Mouse (Mus musculus): Measurements from ENCODE around the gene Kcnq1. TPM values are rescaled to one million over a fixed set of nuclear protein-coding genes. Genes with fewer than 3 reads are reported as not detected.

The Kcnq1 gene
- polyA plus RNA-seq, 1 experiment from 2014 or later = 17.8 TPM

DNA sequence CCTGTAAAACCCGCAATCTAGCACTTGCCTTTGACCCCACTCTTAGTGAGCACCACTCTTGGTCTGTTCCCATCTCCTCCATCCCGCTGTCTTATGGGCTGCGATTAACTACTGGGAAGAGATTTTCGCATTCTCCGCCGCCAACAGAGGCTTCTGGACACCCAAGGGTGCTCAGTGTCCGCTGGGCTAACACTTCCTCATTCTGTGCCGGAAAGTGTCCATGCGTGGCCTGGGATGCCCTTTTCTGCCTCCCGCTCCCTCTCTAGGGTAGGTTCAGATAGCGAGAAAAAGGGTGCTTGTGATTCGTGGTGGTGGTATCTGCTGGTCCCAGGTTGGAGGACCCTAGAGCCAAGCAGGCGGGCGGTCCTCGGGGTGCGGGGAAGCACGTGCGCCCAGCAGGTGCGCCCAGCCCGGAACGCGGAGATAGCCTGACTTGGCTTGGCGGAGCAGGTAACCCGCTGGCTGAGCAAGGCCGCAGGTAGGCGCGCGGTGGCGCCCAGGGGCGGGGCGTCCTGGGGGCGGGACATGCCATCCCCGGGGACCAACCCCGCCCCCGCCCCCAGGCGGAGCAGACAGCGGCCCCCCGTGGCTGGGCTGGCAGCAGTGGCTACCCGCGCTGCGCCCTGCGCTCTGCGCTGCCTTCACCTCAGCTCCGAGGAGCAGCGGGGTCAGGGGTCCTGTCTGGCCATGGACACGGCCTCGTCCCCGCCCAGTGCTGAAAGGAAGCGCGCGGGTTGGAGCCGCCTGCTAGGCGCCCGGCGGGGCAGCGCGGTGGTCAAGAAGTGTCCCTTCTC is 707 bp downstream of the Kcnq1 start:
- peak; percentile 65 for ATAC-seq (ENCODE audit: low FRiP score, low TSS enrichment)
- WGBS = 6% methylated on average over 45 of the region's 57 CpGs
- Histone ChIP-seq H3K36me3 (ENCODE audit: control insufficient read depth, insufficient read depth, low read length) (no peaks in the 10 kb centered on the region), H3K4me1 (replicated peaks; ENCODE audit: control insufficient read depth, insufficient read depth) (0 out of 2 replicates have a peak, but pooled peaks cover 2% of the 10 kb centered on the region), H3K27ac (replicated peaks) (peak overlapping the region; percentile 56), H3K9me3 (ENCODE audit: control insufficient read depth, low read length) (no peaks in the 10 kb centered on the region), H3K27me3 (ENCODE audit: control insufficient read depth, insufficient read depth, low read length) (peaks cover 6% of the 10 kb centered on the region; the same call in 1 of the 2 replicates), H3K4me3 (ENCODE audit: low read depth, low read length) (peak overlapping the region; percentile 42), H3K4me2 (replicated peaks; ENCODE audit: low read depth) (peak overlapping the region; percentile 64), H3K9ac (ENCODE audit: low read length) (peak overlapping the region; percentile 51)
- peak; percentile 92 for DNase-seq (ENCODE audit: low spot score)
- TF ChIP-seq CTCF (IDR thresholded peaks at IDR 0.05; ENCODE audit: low read depth) (peak; percentile 48), EP300 (optimal IDR thresholded peaks at IDR 0.05) (no peak)

DNA sequence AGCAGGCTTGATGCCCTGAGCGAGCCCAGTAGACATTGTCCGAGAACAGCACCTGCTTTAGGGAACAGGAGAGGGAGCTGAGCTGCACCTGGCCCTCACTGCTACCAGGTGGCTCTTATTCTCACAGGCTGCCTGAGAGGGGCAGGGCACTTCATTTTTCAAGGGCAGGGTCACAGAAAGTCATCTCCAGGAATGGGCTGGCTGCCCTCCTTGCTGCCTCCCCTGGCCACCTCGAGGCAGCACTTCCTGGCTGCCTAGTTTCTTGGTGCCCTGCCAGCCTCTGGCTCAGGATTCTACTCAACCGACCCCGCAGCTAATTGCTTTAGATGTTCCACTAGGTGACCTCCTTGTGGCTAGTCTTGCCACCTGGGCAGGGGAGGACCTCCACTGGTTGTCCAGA is 2.0 kb downstream of the Kcnq1 start:
- ATAC-seq (ENCODE audit: low FRiP score, low TSS enrichment) (peak; percentile 33), DNase-seq (ENCODE audit: low spot score) (peak; percentile 70)
- no peaks in the 10 kb centered on the region for H3K36me3 ChIP-seq (ENCODE audit: control insufficient read depth, insufficient read depth, low read length)
- peaks cover 6% of the 10 kb centered on the region; the same call in 1 of the 2 replicates for H3K27me3 ChIP-seq (ENCODE audit: control insufficient read depth, insufficient read depth, low read length)
- WGBS = 35% methylated on average over 5 of the region's 5 CpGs
- H3K4me2 ChIP-seq (replicated peaks; ENCODE audit: low read depth) = peak overlapping the region; percentile 64
- peak overlapping the region; percentile 3; the same call in 1 of the 2 replicates for H3K4me3 ChIP-seq (ENCODE audit: low read depth, low read length)
- no peaks in the 10 kb centered on the region for H3K9me3 ChIP-seq (ENCODE audit: control insufficient read depth, low read length)
- no peak for TF ChIP-seq EP300 (optimal IDR thresholded peaks at IDR 0.05)
- peak; percentile 38 for TF ChIP-seq CTCF (IDR thresholded peaks at IDR 0.05; ENCODE audit: low read depth)
- peak overlapping the region; percentile 30; the same call in 1 of the 2 replicates for H3K27ac ChIP-seq (replicated peaks)
- H3K4me1 ChIP-seq (replicated peaks; ENCODE audit: control insufficient read depth, insufficient read depth) = 0 out of 2 replicates have a peak, but pooled peaks cover 2% of the 10 kb centered on the region
- 0 out of 2 replicates have a peak overlapping the region, but pooled peaks have one; percentile 27 for H3K9ac ChIP-seq (ENCODE audit: low read length)

DNA sequence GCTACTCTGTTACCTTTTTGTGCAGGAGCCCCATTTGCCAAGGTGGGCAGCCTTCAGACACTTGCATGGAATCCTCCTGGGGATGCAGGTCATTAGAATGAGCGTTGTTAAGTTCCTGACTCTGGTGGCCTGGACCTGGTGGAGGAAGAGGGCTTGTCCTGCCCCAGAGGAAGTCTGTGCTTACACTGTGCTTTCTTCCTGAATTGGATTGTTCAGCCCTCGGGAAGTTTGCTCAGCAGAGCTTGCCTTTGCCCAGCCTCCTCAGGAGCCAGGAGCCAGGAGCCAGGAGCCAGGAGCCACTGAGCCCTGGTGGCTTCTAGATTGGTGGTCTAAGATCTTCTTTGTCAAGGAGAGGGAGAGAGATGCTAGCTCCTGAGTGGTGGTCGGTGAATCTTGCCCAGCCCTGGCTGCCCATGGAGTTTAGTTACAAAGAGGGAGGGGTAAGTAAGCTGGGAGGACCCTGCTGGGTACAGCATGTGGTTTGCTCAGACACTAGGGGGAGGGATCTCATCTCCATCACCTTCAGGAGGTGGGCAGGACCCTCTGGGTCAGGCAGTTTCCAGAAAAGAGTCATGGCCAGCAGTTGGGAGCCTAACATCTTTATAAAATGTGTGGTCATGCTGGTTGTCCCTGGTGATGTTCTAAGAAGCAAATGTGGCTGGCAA is 3.0 kb downstream of the Kcnq1 start:
- peak overlapping the region; percentile 64 for H3K4me2 ChIP-seq (replicated peaks; ENCODE audit: low read depth)
- H3K27me3 ChIP-seq (ENCODE audit: control insufficient read depth, insufficient read depth, low read length) = peaks cover 6% of the 10 kb centered on the region; the same call in 1 of the 2 replicates

DNA sequence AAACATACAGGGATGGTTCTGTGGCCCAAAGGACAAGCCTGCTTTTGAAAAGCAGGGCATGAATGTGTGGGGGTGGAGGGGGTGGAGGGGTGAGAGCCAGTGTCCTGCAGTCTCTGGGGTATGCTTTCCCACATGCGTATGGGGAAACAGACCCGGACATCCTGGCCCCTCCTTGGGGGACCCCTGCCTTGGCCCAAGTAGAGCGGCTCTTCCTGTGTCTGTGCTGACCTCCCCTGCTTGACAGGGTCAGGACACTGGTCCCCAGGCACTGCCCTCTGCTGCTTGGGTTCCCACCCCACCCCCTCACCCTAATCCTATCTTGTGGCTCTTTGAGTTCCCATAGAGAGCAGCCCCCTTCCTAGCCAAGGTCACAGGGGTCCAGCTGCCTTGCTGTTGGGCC is 3.5 kb downstream of the Kcnq1 start:
- no peak overlapping the region for H3K4me2 ChIP-seq (replicated peaks; ENCODE audit: low read depth)
- peaks cover 6% of the 10 kb centered on the region; the same call in 1 of the 2 replicates for H3K27me3 ChIP-seq (ENCODE audit: control insufficient read depth, insufficient read depth, low read length)
- 90% methylated on average over 3 of the region's 3 CpGs for WGBS
- ATAC-seq (ENCODE audit: low FRiP score, low TSS enrichment) (no peak), DNase-seq (ENCODE audit: low spot score) (no peak)
- 0 out of 2 replicates have a peak, but pooled peaks cover 2% of the 10 kb centered on the region for H3K4me1 ChIP-seq (replicated peaks; ENCODE audit: control insufficient read depth, insufficient read depth)
- H3K9ac ChIP-seq (ENCODE audit: low read length) = no peak overlapping the region
- TF ChIP-seq EP300 (optimal IDR thresholded peaks at IDR 0.05) (no peak), CTCF (IDR thresholded peaks at IDR 0.05; ENCODE audit: low read depth) (no peak)
- H3K9me3 ChIP-seq (ENCODE audit: control insufficient read depth, low read length) = no peaks in the 10 kb centered on the region
- H3K27ac ChIP-seq (replicated peaks) = no peak overlapping the region
- no peaks in the 10 kb centered on the region for H3K36me3 ChIP-seq (ENCODE audit: control insufficient read depth, insufficient read depth, low read length)
- H3K4me3 ChIP-seq (ENCODE audit: low read depth, low read length) = no peak overlapping the region

More for the DNA sequence above, 3.0 kb downstream of the Kcnq1 start:
- H3K27ac ChIP-seq (replicated peaks) = 0 out of 2 replicates have a peak overlapping the region, but pooled peaks have one; percentile 24
- no peak for ATAC-seq (ENCODE audit: low FRiP score, low TSS enrichment)
- 0 out of 2 replicates have a peak, but pooled peaks cover 2% of the 10 kb centered on the region for H3K4me1 ChIP-seq (replicated peaks; ENCODE audit: control insufficient read depth, insufficient read depth)
- 0 out of 2 replicates have a peak overlapping the region, but pooled peaks have one; percentile 3 for H3K4me3 ChIP-seq (ENCODE audit: low read depth, low read length)
- H3K36me3 ChIP-seq (ENCODE audit: control insufficient read depth, insufficient read depth, low read length) = no peaks in the 10 kb centered on the region
- WGBS = 16% methylated on average over 3 of the region's 3 CpGs
- TF ChIP-seq EP300 (optimal IDR thresholded peaks at IDR 0.05) = no peak
- TF ChIP-seq CTCF (IDR thresholded peaks at IDR 0.05; ENCODE audit: low read depth) = no peak
- H3K9me3 ChIP-seq (ENCODE audit: control insufficient read depth, low read length) = no peaks in the 10 kb centered on the region
- DNase-seq (ENCODE audit: low spot score) = no peak
- no peak overlapping the region for H3K9ac ChIP-seq (ENCODE audit: low read length)

DNA sequence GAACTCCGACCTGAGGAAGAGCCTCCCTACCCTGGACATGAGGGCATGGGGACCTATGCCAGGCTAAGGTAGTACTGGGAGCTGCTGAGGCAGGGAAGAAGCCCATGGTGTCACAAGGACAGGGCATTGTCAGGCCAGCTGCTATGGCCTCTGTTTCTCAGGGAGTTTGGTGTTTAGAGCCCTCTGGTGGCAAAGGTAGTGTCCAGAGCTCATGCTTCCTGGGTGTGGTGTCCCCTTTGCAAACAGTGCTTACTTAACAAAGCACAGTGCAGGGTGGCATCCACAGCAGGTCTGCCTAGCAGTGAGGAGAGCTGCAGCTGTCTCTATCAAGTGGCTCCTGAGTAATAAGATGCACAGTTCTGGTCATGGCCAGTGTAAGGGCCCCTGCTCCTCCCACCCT is 4.6 kb downstream of the Kcnq1 start:
- peak; percentile 49; the same call in 1 of the 2 replicates for ATAC-seq (ENCODE audit: low FRiP score, low TSS enrichment)
- H3K9ac ChIP-seq (ENCODE audit: low read length) = no peak overlapping the region
- DNase-seq (ENCODE audit: low spot score) = peak; percentile 56

More for the DNA sequence above, 4.6 kb downstream of the Kcnq1 start:
- 63% methylated on average over 1 of the region's 1 CpGs for WGBS
- Histone ChIP-seq H3K27ac (replicated peaks) (no peak overlapping the region), H3K27me3 (ENCODE audit: control insufficient read depth, insufficient read depth, low read length) (peaks cover 6% of the 10 kb centered on the region; the same call in 1 of the 2 replicates), H3K36me3 (ENCODE audit: control insufficient read depth, insufficient read depth, low read length) (no peaks in the 10 kb centered on the region), H3K4me3 (ENCODE audit: low read depth, low read length) (no peak overlapping the region), H3K4me2 (replicated peaks; ENCODE audit: low read depth) (no peak overlapping the region), H3K4me1 (replicated peaks; ENCODE audit: control insufficient read depth, insufficient read depth) (0 out of 2 replicates have a peak, but pooled peaks cover 2% of the 10 kb centered on the region), H3K9me3 (ENCODE audit: control insufficient read depth, low read length) (no peaks in the 10 kb centered on the region)
- no peak for TF ChIP-seq EP300 (optimal IDR thresholded peaks at IDR 0.05)
- peak; percentile 65 for TF ChIP-seq CTCF (IDR thresholded peaks at IDR 0.05; ENCODE audit: low read depth)
